Mouse (Mus musculus): ENCODE data around the gene Lmntd1.

Gene Lmntd1

DNA sequence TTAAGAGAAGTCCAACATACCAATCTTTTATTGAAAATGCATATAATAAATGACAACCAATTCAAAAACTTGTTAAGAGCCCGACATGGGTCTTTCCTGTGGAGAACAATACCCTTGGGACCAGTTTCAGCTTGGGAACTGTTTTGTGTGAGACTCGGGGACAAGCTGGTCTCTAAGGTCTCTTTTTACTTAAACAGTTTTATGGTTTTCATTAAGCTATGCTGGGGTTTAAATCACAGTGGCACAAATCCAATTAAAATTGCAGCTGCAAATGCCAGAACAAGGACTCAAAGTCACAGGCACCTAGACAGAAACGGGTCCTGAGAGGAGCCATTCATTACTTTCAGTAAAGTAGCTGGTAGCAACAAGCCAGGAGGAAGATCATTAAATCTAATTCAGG is 8.9 kb downstream of the Lmntd1 start:
- DNase-seq (ENCODE audit: low spot score in 2 of 2): no peak

DNA sequence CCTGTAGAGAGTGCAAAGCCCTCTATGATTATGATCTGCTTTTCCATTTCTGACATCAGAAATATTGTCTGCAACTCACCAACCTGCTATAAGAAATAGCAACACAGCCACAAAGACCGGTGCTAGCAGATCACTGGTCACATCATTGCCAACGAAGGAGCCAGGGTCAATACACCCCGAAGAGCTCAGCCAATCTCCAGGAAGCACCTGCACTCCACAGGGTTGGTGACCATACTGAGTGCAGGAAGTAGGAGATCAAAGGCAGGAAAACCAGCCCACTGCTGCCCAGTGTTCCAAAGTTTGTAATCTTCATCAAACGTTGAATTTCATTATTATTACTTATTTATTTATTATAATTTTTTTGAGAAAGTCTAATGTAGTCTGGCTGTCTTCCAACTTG is 9.5 kb downstream of the Lmntd1 start:
- DNase-seq (ENCODE audit: low spot score in 2 of 2): no peak

DNA sequence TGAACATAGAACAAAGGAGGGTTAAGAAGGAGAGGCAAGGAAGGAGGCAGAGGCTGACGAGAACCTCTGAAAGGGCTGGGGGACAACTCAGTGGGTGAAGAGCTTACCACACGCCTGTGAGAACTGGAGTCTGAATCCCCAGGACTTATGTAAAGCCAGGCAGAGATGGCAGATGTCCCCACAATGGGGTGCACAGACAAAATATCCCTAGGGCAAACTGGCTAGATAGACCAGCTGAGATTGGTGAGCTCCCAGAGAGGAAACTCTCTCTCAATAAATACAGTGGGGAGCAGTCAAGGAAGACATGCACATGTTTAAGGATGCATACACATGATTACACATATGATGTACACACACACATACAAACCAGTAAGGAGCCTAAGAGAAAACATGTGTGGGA is 10.0 kb downstream of the Lmntd1 start:
- DNase-seq (ENCODE audit: low spot score in 2 of 2): no peak

DNA sequence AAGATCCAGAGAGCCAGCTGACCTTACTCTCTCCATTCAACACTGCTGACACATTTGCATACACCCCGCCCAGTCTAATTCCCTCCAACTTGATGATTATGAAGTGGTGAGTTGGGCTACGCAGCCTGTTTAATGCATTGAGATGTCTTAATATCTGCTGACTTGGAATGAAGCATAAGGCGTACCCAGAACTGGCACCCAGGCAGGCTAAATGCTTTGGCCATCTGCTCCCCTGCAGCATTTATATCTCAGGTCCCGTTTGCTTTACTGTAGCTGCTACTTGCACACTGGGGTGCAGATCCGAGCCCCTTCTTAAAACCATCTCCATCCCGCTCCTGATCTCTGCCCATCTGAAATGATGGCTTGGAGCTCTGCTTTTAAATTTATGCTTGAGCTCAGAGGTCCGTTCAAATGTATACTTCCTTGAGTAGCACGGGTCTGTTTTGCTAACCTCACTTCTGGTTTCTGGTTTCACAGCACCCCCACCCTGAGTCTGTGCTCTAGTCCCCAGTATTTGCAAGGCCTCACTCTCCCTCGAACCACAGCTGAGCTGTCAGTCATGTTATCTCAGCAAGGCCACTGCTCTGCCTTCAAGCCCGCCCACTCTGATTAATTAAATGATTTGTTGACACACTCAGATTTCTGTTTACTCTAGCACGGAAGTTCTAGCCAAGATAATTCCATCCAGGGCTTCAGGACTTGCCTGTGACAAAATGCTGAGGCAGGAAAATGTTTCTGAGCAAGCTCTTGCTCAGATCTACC is 15.1 kb downstream of the Lmntd1 start:
- peak in 1 of 2 experiments; percentile 40 for DNase-seq (ENCODE audit: low spot score in 2 of 2)

DNA sequence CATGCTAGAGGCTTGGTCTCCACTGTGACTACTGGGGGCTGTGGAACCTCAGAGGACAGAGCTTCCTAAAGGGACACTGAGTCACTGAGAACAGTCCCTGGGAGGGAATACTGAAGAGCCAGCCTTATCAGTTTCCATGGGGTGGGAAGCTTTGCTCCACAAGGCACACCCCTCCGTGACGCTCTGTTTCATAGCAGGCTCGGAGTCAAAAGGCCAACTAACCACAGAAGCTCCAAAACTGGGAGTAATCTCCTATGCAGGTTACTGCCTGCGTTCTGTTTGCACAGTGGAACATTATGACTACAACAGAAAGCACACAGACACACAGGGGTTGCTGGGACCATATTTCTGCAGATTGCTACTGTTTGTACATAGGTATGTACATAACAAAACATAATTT is 18.2 kb downstream of the Lmntd1 start:
- DNase-seq (ENCODE audit: low spot score in 2 of 2): no peak

DNA sequence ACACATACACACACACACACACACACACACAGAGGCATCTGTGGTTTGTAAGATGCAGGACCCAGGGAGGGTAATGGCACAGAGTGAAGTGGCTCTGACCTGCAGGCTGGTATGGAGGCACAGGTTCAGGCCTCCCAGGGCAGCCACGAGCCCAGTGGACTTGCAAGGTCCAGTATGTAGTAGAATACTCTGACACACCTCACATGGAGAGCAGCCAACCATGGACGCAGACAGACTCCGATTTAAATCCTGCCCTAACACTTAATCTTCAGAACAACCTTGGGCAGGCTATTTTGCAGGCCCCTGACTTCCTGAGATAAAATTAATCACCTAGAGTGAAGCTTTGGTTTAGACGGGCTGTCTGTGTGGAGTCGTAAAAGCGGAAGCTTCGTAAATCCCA is 20.1 kb downstream of the Lmntd1 start:
- DNase-seq (ENCODE audit: low spot score in 2 of 2): no peak

DNA sequence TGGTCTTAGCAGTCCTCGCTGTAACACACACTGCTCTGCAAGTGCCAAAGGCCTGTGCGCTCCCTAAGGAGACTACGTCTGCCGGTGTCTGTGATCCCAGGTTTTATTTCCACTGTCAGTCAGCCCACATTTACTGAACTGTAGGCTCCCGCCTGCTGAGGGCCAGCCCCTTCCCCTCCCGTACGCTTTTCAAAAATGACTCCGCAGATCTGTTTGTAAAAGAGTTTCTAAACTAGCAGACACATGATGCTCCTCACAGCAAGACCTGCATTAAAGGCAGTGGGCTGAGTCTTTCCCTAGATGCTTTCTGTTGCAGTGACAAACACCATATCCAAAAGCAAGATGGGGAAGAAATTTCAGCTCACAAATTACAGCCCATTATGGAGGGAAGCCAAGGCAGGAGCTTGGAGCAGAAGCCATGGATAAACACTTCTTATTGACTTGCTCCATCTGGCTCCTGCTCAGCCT is 21.6 kb downstream of the Lmntd1 start:
- no peak for DNase-seq (ENCODE audit: low spot score in 2 of 2)

DNA sequence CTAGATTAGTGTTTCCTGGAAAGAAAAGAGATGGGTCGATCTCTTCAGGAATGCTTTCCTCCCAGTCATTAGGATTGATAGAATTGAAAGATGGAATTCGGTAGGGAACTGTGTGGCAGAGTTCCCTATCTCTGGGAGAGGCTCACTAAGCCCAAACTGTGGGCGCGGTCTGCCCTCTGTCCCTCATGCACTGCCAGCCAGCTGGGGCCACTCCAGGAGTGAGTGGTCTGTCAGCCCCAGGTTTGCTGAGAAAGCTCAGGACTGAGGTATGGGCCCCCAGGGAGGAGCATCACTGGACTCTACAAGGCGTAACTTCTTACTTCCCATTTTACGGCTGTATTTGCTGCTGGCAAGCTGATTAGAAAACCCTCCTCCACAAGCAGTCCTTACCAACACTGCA is 22.1 kb downstream of the Lmntd1 start:
- DNase-seq (ENCODE audit: low spot score in 2 of 2): no peak

DNA sequence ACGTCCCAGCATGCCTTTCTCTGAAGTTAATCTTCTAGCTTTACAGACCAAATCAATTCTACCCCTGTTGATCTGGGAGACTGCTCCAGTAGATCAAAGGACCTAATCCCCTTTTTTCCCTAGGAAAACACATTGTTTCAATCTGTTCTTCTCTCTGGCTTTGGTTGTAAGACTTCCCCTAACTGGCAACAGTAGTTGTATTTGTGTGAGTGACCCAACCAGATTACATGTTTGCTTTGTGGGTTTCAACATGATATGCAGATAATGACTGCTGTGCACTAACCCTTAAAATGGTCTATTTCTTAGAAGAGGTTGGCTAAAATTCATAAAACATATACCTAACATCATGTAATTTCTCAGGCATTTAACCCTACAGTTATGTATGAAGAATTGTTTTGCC is 22.5 kb downstream of the Lmntd1 start:
- DNase-seq (ENCODE audit: low spot score in 2 of 2): no peak

DNA sequence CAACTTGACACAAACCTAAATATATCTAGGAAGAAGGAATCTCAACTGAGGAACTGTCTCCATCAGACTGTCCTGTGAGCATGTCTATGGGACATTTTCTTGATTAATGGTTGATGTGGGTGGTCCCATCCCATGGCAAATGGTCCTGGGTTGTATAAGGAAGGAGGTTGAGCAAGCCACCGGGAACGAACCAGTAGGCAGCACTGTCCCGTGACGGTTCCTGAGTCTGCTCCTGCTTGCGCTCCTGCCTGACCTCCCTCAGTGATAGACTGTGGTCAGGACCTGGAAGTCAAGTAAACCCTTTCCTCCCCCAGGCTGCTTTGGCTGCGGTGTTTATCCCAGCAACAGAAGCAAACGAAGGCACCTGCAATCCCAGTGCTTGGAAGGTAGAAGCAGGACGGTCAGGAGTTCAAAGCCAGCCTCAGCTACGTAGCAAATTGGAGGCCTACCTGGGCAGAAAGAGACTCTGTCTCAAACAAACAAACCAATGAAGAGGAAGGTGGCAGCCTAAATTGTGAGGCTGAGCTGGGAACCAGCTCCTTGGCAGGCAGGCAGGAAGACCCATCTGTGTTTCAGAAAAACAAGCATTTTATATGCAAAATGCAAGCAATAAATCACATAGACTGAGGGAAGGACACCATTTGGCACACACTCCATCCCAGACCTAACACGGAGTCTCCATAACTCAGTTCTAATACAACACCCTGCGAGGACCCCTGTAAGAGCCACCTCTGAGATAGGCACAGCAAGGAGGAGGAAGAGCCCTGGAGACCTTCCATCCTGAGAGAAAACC is 23.4 kb downstream of the Lmntd1 start:
- no peak for DNase-seq (ENCODE audit: low spot score in 2 of 2)

DNA sequence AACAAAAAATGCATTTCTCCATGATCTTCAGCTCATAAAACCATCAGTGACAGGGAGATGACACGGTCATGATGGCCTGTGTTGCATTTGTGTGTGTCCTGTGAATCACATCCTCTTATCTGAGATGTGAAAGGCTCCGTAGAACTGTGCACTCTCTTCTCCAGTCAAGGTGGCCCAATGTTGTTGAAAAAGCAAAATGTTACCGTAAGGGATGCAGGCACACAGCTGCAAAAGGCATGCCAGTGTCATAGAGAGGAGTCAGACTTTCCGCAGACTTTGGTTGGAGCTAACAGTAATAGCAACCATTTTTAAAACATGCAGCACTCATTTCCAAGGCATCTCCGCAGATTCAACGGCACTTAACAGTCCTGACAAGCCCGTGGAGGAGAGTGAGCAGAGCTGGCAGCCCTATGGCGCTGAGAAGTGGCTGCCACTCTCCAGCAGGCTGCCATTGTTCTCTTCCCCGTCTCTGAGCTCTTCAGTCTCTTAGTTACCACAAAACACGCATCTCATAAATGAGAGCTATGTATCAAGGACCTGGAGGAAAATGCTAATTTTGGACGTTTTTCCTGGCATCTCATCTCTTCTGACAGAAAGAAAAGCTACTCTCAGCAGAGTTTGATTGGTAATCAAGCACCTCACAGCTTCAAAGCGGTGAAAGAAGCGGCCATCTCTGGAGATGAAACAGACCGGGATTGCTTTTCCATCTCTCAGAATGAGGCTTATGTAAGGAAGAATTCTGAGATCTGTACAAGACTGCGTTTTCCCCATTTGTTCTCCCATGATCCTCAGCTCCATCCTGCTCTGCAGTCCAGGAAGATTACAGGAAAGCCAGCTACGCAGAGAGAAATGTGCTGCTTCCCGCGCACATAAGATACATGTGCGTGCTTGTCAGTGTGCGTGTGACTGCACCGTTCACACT is 28.8 kb downstream of the Lmntd1 start:
- no peak for DNase-seq (ENCODE audit: low spot score in 2 of 2)

DNA sequence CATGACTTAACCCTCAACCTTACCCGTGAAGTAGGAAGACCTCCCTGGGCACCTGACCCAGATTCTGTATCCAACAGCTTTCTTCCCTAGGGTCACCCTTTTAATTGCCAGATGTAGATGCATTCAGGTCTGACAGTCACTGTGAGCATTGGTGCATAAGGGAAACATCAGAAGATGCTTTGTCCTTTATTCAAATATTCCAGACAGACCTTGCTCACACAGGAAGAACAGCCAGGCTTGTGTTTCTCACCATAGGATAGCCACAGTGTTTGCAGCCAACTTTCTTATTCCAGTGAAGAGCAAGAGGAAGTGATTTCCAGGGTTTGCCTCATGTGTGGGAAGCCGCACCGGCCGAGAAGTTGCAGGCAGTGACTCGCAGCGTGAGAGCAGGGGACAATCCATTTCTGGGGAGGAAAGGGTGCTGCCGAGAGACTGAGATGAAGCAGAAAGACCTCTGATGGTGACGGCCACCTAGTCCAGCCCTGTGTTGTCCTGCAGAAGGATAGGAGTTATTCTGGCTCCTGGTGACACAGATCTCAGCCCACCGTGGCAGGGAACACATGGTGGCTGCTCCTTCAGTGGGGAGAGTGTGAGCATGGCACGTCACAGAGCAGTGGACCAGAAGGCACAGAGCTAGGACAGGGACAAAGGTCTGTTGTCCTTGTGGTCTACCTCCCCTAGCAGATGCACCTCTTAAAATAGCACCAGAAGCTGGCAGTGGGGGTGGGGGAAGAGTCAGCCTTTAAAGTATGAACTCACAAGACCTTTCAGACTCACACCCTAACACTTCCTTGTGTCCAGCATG is 32.6 kb downstream of the Lmntd1 start:
- DNase-seq (ENCODE audit: low spot score in 2 of 2): no peak

DNA sequence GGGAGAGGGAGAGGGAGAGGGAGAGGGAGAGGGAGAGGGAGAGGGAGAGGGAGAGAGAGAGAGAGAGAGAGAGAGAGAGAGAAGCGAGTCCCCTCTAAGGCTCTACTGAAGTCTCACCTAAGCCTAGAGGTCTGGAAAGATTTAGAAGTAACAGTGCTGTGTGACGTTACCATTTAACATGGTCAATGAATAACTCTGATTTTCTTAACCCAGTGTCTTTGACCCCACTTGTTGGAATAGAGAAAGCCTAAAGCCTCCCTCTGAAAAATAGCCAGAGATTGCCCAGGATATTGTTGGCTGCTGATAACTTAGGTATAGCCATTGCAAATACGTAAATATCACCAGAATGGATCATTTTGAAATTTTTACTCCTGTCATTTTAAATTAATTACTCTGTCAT is 34.4 kb downstream of the Lmntd1 start:
- DNase-seq (ENCODE audit: low spot score in 2 of 2): no peak

DNA sequence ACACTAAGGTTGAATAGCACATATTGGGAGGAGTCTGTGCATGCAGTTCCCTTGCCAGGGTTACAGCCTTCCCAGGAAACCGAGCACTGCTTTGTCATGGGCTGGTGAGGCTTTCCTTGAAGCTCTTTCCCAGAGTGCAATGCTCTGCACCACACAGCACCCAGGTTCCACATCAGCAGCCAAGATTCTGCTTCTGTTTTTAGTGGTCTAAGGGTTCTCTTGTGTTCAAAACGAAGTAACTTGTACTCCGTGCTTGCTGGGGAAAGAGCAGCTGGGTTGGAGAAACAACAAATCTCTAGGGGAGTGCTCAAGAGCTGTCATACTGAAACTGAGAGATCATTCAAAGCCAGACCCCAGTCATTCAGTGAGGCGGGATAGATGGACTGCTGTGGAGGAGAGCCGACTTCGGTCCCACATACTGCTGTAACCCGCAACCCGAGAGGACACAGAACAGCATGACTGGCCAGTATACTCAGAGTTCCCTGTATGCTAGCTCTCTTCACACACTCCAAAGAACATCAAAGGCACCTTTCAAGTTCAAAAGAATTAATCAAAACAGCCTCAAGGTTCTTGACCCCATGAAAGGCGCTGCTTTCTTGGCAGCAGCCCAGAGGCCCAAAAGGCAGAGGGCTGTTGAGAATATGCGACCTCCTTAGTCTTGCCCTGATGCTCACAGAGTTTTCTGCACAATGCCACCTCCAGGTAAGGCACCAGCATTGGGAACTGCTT is 35.5 kb downstream of the Lmntd1 start:
- DNase-seq (ENCODE audit: low spot score in 2 of 2): no peak

DNA sequence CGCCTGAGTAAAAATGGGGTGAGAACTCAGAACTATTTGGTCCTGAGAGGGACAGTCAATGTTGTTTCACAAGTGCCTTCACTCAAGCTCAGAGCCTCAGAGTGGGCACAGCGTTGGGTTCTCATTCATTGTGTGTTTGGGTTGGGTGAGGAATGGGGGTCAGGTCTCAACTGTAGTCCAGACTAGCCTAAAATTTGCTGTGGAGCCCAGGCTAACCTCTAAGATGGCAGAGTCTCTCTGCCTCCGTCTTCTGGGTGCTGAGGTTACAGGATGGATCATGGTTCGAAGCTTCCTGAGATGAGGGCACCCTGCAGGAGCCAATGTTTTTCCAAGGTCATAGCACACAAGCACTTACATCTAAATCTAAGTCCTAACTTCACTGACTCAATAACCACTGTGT is 37.4 kb downstream of the Lmntd1 start:
- no peak for DNase-seq (ENCODE audit: low spot score in 2 of 2)

DNA sequence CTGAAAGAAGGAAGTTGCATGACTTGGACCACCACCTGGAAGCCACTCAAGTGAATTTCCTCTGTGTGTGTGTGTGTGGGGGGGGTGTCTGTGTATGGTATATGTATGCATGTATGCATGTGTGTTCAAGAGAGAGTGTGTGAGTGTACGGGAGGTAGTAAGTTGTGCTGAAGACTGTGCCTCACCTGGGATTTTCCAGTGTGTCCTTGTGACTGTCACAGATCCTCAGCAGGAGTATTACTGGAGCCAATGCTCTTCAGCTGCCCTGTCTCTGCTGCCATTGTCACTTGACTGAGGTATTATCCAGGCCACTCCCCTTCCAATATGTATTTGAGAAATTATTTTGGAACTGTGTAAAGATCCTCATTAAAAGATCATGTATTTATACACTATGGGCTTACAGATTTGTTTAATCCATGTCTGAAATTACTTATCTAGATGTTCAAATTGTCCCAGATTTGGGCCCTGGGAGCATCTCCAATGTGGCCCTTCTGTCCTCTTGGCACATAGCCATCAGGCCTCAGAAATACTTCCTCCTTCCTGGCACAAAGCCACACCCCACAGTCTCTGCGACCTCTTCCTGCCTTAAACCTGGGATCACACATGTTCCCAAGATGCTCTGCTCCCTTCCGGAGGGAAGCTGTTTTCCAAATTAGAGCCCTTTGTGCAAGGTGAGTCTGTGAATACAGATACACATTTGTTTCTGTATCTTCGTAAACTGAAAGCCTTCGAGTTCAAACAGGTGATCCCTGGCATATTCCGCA is 40.7 kb downstream of the Lmntd1 start:
- no peak for DNase-seq (ENCODE audit: low spot score in 2 of 2)

DNA sequence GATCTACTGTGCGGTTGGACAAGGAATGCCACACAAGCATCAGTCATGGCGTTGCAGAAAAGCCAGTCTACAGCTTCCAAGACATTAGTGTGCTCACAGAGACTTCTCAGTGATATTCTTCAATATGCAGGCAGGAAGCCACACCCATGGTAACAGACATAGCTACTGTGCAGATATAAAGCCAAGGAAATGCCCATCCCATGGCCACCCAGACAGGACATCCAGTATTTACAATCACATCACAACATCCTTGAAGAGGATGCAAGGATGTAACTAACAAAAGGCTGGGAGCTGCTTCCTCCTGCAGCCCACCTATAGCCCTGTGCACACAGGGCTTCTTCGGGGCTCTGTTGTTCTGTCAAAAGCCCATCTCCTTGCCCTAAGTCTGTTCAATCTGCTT is 45.4 kb downstream of the Lmntd1 start:
- DNase-seq (ENCODE audit: low spot score in 2 of 2): no peak

DNA sequence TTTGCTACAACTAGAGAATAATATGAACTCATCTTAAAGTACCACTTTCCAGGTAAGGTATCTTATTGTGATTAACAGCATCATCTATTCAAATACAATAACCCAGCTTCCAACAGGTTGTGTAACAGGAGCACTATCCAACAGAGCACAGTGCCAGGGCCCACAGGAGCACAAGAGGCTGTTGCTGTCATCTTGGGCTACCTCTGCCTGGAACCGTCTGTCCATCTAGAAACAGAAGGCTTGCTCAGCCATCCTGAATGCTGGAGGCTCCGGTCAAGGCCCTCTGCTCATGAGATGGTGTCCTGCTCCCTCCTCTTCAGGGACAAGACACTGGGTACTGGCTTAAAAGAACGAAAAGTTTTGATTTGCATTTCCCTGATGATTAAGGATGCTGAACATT is 46.3 kb downstream of the Lmntd1 start:
- DNase-seq (ENCODE audit: low spot score in 2 of 2): no peak

DNA sequence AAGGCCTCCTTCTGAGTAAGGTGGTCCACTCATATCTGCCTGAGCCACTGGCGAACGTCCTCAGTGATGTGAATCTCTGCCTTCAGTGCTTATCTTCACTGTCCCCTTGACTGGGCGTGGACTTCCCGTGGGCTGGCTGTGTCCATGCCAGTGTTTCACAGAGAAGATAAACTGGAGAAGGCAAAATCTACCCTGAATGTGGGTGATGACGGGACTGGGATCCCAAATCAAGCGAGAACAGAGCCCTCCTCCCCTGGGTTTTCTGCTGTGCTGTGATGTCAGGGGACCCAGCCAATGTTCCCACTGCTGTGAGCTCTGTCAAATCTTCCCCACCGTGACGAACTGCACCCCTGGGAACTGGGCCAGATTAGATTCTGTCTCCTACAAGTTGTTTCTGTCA is 46.8 kb downstream of the Lmntd1 start:
- DNase-seq (ENCODE audit: low spot score in 2 of 2): no peak

DNA sequence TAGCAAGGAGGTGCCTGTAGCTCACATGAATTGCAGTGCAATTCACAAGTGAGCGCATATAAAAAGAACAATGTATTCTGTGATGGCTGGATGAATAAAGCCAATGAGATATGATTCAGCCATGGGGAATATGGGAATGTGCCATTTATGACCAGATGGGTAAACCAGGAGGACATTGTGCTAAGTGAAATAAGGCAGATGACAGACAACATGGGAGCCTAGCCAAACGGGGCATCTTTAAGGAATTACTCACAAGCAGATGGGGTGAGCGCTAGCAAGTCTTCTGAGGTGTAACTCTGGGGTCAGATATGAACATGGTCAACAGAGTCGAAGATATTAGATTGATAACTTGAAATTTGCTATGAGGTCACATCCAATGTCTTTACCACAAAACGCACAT is 48.5 kb downstream of the Lmntd1 start:
- no peak for DNase-seq (ENCODE audit: low spot score in 2 of 2)

All from spleen, postnatal 10 days (tissue).